Mouse (Mus musculus): Measurements from ENCODE around the gene Cbx4.

The Cbx4 gene

DNA sequence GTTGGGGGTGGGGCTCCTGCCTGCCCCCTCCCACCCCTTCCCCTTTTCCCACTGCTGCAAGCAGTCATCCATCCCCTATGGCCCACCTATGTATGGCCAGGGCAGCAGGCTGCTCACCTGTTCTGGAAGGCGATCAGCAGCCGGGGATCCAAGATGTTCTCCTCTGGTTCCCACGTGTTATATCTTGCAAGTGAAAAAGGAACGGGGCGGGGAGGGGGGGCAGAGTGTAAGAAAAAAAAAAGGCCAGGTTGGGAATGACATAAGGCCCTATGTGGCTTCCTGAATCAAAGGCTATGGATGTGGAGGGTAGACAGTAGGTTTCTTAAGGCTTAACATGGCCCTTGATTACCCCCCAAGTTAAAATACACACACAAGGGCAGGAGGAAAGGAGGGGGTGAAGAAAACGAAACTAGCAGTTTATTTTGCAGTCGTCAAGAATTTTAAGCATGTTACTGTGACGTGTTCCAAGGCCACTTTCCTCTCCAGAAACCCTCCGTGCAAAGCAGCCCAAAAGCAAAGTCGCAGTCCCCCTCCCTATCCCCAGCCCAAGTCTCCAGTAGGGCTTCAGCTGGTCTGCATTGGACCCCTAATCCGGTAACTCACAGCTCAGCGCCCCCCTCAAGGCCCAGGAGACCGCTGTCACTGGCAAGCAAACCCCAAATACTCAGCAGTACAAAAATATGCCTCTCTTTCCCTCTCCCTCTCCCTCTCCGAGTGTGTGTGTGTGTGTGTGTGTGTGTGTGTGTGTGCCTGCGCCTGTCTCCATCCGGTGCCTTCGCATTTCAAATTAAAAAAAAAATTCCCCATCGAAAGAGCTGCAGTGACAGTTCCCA, 1.4 kb downstream of the Cbx4 start:
- DNase-seq, result peak; percentile 60

DNA sequence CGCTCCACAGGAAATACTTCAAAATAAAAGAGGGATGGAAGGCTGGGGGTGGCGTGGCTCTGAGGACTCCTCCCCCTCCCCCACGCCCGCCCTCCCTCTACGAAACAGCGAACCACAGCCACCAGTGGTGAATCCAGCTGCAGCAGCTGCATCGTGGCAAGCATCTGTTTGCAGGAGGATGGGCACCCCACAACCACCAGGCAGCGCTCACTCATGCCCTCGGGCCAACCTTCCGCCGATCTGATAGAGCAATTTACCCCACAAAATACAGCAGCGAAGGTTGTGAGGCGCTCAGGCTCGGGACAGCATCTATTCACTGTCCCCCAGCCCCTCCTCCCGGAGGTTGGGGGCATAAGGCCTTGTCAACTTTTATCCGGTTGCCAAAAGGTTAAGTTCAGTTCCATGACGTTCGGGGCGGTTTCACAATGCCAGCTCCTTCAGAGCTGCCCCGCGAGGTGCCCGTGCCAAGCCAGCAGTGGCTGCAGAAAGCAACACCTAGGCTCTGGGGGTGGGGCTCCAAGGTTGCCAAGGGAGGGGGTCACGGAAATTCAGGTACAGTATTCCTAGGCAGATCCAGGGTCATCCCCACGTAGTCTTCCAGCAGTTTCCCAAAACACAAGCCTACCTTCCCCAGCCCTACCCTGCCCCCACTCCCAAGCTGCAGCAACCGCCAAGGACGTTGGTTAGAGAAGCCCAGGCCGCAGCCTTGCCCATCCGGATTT, 2.1 kb downstream of the Cbx4 start:
- DNase-seq, result peak; percentile 73

DNA sequence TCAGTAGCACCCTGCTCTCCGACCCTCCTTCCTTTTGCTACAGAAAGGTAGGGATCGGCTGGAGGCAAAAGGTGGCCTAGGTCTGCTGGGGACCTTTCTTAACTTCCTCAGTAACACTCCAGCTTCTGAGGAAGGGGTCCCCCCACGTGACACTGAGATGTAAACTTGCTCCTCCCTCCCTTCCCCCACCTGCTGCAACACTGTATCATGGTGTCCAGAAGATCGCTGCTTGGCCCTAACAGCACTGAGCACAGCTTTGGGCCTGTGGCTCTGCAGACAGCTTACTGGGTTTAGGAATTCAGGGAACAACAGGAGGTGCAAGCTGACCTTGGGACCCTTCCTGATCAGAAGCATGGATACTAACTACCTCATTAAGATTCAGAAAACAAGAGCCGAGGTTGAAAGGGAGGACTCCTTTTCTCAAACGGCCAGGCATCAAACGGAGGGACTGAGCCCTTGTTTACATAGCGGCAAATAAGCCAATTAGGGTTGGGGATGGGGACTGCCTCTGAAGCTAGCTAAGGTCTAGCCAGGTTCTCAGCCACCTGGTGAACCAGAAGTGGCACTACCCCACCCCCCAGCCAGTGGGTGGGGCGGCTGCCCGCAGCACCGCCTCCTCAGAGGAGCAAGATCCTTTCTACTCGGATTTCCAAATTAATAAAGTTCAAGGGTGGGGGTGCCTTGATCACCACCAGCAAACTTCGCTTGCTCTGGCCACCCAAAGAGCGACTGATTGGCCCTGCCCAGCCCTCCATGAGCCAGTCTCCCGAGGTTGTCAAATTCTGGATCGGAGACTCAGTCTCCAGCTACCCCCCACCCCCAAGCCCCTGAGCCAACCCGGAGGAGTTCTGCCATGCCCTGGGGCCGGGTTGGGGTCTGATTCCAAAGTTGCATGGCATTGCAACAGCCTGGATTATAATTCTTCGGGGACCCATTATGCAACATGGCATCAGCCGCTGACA, 3.1 kb downstream of the Cbx4 start:
- peak; percentile 21 for DNase-seq

DNA sequence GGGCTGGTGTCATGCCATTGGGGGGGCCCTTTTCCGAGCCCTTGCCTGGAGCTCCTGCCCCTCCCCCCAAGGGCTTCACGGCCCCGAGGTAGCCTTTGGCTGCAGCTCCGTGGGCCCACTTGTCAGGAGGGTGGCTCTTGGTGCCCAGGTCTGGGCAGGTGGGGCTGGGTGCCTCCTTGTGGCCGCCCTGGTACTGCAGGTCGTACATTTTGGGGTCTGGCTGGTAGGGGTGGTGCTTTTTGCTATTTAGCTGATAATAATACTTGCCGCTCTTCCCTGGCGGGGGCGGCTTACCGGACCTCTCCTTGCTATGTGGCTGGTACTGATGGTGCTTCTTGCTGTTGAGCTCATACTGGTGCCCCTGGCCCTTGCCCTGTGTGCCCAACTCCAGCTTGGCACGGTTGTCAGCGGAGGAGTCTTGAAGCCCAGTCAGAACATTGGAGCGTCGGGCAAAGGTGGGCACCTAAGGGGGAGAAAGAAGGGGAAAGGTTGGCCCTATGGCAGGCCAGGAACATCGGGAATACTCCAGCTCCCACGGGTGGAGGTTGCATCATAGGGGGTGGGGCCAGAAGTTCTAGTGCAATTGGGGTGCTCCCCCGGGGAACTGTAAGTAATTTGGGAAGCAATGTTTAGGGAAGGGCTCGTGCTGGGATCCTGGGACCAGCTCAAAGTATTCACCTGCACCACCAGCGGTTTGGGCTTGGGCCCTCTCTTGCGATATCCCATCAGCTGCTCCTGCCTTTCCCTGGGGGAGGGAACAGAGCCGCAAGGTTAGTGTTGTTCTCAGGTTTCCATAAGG, 4.0 kb downstream of the Cbx4 start:
- DNase-seq, result peak; percentile 61

DNA sequence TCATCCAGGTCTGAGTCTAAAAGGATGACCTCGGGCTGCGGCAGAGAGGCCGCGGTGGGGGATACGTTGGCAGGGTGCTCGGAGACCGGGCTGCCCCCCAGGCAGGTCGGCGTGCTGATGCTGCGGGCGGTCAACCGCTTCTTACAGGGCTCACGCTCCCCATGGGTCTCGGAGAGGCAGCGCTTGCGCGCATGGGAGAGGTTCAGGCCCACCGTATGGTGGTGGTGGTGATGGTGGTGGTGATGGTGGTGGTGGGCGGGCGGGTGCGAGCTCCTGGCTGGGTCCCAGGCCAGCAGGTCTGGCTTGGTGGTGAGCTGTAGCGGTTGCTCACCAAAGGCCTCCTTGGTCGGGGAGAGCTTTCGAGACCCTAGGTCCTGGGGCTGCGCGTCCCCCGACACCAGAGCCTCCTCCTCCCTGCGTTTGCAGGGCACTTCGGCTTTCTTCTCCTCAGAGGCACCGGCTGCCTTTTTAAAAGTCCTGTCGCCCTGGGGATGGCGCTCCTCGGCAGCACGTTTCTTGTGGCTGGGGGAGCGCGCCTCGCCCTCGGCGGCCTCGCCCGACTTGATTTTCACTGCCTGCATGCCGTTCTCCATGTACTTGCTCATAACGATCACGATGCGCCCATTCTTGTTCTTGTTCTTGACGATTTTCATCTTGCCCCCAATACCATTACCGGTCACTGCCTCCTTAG, 4.7 kb downstream of the Cbx4 start:
- no peak for DNase-seq

DNA sequence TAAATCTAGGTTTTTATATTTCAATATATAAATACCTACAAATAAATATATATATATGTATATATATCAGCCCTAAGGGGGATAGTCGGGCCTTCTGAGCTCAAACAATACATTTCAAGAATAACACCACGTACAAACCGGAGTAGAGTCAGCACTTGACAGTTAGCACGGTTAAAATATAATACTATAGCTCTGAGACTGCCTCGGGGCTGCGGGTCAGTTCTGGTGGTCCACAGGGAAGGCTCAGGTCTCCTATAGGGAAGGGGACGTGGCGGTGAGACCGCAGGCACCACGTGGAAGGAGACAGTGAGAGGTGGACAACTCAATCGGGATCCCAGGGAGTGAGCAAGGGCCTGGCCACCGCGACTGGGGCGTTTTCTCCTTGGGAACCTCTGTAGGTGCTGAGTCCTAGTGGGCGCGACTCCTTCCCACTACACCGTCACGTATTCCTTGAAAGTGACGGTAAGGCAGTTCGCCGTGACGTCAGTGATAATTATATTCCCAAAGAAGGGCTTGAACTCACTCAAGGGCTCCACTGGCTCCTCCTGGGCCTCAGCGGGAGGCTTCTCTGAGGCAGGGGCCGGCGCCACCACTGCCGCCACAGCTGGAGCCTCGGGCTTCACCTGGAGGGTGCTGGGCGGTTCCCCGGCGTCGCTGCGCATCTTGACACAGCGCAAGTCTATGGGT, 5.4 kb downstream of the Cbx4 start:
- no peak for DNase-seq

DNA sequence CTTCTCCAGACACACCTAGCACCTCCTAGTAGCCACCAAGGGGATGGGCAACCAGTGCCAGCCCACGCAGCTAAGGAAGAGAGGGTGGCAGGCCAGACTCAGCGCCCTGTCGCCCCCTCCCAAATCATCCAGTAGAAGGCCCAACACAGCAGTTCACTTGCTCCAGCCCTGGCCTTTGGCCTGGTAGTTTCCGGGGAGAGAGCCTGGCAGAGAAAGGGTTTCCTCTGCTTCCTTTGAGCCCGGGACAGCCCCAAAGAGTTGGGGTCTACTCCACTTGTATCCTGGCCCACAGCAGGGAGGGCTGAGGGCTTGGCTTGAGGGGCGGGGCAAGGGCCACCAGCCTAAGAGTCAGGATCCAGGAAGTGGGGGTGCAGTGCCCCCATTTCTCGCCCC, 6.6 kb downstream of the Cbx4 start:
- no peak for DNase-seq

DNA sequence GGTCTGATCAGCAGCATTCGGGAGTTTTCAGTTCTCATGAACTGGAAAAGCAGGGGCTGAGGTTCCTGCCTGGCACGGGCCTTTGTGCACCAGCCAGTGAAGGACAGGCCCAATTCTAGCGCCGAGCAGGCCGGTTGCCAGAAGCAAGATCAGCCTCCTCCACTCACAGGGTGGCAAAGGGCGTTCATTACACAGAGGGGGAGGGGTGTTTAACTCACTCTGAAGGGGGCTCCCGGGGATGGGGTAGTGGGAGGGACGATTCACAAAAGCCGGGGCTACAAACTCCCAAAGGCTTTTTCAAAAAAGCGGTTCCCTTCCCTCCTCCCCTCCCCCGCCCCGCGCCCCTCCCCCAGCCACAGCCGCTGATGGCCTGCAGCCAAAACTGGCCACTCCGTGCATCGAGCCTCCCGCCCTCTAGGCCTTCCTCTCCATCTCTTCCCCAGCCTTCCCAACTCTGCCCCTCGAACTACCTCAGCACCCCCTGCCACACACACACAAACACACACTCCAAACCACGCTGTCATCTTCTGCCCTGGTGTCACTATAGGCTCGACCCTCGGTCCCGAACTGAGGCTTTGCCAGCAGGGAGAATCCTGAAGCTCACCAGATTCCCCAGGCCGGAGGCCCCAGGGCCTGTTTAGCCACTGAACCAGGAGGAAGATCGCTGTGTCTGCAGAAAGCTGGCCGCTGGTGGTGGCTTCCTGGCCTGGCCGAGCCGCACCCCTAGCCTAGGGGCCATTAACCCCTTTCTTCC, 7.2 kb downstream of the Cbx4 start:
- peak; percentile 60 for DNase-seq

DNA sequence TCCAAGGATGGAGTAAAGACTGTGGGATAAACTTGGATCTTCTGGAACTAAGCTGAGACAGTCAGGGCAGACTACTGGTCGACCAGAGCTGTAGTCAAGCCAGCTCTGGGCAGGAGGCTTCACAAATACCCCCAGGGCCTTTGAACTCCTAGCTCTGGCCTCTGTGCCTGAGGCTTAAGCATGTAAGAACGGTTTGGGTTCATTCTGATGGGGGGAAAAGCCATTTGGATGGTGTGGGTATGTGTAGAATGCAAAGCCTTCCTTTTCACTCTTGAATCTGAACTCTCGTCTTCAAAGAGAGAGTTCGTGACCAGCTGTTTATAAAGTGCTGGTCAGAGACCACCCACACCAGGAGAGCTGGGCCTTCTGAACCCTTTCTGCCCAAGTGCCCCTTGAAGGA, 8.3 kb downstream of the Cbx4 start:
- no peak for DNase-seq

DNA sequence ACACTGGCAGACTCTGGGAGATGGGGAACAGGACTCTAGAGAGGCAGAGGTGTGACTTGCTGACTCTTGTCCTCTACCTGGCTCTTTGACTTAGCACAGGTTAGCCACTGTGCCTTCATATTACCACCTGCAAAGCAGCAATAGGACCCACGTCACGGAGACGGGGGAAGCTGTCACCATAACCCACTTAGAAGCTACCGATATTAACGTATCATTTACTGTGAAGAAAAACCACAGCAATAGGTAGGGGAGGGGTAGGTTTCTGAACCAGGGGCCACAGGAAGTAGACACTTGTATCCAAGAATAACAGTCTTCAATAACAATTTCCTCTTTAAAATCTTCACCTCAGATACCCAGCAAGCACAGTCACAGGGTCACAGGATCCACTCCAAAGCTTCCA, 10.2 kb downstream of the Cbx4 start:
- DNase-seq, result no peak

DNA sequence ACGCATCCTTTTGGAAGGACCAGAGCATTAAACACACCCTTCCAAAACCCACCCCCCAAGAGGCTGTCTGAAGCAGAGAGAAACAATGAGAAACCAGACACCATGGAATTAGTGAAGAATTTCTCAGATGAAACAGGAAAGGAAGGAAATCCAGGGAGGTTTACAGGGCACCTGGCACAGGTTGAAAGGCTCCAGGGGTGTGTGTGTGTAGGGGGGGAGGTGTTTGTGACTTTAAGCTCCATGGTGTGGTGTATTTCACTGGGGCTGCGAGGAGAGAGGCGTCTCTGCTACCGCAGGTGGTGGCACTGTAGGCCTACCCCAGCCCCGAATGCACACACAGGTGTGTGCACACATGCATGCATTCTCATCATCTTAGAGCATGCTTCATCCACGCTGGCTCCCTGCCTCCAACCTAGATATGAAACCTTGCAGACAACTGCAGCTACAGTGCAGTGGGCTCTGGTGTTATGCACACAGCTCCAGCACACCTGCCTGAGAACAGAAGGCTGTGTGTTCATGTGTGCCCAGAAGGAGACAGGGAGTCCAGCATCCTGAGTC, 12.1 kb downstream of the Cbx4 start:
- DNase-seq, result no peak

DNA sequence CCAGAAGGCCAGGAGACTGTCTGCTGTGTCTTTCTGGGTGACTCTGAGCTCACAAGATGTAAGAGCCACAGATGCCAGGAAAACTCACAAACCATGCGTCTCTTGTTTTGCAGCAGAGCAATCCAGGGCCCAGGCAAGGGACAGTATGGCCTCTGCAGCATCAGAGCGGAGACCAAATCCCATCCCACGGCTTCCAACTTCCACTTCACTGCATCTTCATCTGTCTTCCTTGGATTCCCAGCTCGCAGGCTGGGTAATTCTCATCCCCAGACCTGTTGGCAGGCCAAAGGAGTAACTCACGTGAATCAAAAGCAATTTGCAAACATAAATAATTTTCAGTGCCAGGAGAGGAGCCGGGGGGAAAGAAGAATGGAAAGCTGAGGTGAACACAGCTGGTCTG, 13.0 kb downstream of the Cbx4 start:
- no peak for DNase-seq

DNA sequence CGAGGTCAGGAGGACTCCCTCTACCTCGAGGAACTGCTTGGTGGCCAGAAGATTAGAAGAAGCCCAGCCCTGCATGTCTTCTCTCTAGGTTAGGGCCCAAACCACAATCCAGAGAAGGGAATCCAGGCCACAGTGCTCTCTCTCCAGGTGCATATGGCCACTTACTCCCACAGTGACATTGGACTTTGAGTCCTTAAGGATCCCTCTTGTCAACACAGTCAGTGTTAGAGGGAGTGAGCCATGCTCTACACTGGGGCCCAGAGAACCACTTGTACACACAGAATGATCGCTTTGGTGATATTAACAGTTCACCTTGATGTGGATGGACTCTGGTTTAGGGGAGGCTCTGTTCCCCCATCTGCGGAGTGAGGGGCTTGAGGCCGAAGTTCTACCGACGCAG, 13.8 kb downstream of the Cbx4 start:
- DNase-seq, result no peak

DNA sequence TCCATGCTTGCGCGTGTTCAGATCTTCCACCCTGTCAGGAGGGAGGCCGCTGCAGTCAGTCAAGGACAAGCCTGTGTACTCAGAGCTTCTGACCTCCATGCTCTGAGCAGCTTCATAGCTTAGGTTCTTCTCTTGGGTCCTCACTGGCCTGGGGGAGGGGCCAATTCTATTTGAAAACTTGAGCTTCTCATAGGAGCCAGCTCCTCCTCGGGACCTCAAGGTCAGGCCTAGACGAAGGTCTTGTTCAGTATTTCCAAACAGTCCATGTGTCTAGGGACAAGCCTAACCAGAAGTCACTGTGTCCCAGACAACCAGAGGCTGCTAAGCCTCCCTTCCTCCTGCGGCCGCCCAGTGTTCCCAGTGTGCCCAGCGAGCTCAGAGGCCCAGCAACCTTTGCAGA, 19.2 kb downstream of the Cbx4 start:
- no peak for DNase-seq

DNA sequence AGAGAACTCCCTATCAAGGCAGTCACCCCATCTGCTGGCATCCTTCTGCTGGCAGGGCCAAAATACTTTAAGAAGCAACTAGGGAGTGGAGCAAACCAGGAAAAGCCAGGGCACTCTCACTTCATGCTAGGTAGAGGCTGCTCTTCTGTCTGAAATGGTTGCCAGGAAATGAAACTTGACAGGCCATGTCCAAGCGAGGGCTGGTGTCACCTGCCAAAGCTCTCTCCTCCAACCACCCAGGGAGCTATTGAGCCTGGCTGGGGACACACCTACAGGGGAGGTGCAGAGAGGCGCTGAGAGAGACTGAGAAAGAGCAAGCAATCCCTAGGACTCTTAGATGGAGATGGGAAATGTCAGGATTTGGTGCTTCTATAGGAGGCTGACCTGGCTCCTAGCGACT, 26.8 kb downstream of the Cbx4 start:
- no peak for DNase-seq

DNA sequence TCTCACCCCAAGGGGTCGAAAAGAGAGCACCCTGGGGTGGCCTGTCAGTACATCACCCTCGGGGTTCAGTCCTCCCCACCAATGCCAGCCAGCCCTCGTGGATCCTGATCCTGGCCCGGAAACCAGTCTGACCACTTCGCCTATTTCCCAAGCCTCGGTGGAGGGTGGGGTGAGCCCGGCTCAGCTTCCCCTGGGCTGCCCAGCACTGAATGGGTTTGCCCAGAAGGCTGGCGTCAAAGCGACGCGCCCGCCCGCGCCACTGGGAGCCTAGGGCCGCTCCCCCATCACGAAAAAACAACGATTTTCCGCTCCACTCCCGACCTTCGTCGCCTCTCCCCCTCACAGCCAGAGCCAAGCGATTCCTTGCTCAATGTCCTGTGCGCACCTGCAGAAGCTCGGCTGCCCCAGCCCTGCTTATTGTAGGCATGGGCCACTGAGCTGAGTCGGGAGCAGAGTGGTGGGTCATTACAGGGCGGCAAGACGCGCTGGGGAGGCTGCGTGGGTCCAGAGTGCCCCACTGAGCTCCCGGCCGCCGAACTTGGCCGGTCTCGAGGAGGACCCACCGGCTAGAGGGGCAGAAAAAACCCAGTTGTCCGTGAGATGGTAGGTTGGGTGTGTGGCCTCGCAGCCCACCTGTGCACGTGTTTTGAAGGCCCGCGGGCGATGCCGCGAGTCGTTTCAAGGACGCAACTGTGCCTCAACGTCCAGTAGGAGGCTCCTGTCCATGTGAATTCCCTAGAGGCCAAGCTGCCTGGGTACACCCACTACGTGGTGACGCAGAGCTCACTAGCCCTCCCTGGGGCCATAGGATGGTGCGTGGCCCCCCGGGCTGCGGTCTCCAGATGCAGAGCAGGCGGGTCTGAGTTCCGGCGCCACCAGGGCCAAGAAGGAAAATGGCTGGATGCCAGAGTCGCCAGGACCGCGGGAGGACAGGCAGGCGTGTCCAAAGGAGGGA, 27.7 kb downstream of the Cbx4 start:
- DNase-seq, result peak; percentile 76

DNA sequence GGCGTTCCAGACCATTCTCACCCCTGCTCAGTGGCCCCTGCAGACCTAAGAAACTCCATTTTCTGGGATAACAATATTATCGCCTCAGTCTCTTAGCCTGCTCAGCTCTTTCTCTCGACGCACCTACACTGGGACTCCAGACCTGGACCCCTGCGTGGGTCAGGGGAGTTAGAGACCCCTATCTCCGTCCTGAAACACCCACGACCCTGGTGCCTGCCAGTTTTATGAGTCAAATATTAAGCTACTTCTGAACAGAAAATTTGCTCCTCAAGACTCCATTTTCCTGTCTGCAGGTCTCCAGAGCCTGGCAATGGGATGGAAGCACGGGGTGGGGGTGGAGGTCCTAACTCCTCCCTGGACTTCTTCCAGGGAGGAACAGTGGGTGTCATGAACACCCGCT, 28.7 kb downstream of the Cbx4 start:
- DNase-seq, result no peak

DNA sequence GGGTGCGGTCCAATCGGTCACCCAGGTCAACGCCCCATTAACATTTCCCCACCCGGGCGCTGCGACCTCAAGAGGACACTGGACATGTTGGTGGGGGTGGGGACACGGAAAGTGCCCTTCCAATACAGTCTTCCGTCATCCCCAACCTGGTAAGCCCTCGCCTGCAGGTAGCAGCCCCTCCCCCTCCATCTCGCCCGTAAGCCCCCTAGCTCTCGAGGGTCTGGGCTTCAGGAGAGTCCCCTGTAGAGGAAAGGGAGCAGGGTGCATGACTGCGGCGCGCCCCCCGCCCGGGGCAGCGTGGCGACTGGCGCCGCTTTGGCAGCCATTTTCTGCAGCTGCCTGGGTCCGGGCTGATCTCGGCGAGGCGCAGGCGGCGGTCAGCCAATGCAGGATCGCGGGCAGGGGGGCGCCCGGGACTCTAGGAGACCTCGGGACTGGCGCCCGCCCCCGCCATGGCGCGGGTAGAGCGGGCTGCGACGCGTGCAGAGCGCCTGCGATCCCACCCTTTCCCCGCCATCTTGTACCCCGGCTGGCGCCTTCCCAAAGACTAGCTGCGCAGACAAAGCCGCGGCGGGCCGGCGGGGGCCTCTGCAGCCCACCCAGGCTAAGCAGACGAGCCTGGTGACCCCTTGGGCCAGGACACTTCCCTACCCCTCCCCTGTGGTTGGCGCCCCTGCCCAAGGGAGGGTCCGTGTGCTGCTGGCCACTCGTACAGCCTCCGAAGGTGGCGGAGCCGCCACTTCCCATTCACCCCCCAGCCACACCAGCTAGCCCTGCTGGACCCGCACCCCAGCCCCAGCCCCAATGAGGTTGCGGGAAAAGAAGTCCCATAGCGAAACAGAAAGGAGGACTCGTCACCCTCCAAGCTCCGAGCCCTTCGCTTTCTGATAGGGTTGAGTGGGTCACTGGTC, 29.5 kb downstream of the Cbx4 start:
- DNase-seq, result peak; percentile 65

Data from lung, postnatal 14 days (tissue).